Mouse (Mus musculus) stomach, embryonic 16.5 days (tissue): ENCODE measurements around the gene Trpc4ap. TPM values are rescaled to one million over a fixed set of nuclear protein-coding genes. Genes with fewer than 3 reads are reported as not detected.
A peak's percentile ranks its signal among the peaks of the same experiment; 100 is the strongest.
"Not testable (repeated sequence)": the region's sequence is repeated elsewhere in the genome, so short reads cannot be mapped to it uniquely, and the experiment has no call there.

ENCODE experiments used
- ATAC-seq: fragments of 200-750 bp; cut with Nextera tagmentation; 2 replicates; pipeline ENCODE4 v1.8.0; 2017; ENCODE audit warnings: moderate number of reproducible peaks, moderate TSS enrichment; ENCODE audit not compliant: insufficient read depth, low FRiP score
- H3K27ac ChIP-seq: fragments of 300-500 bp; sonication (generic); 2 replicates; pipeline ENCODE4 v1.5.1; 2014; ENCODE audit warnings: low read length
- H3K27me3 ChIP-seq: fragments of 300-500 bp; sonication (generic); 2 replicates; pipeline ENCODE4 v1.6.1; 2014; ENCODE audit warnings: low read length, control low read depth, mixed read lengths; ENCODE audit not compliant: control insufficient read depth, insufficient read depth
- H3K36me3 ChIP-seq: fragments of 300-500 bp; sonication (generic); 2 replicates; pipeline ENCODE4 v1.6.1; 2014; ENCODE audit warnings: low read length; ENCODE audit not compliant: control insufficient read depth, insufficient read depth
- H3K4me1 ChIP-seq: fragments of 300-500 bp; sonication (generic); 2 replicates; pipeline ENCODE4 v1.6.1; 2014; ENCODE audit warnings: low read length, control low read depth, mixed read lengths; ENCODE audit not compliant: control insufficient read depth, insufficient read depth
- H3K4me2 ChIP-seq: fragments of 300-500 bp; sonication (generic); 2 replicates; pipeline ENCODE4 v1.6.1; 2014; ENCODE audit warnings: low read depth, low read length, mixed read lengths
- H3K4me3 ChIP-seq: fragments of 300-500 bp; sonication (generic); replicated peaks from 2 replicates; pipeline ENCODE4 v1.5.1; 2014; ENCODE audit warnings: mild to moderate bottlenecking, low read length
- H3K9ac ChIP-seq: fragments of 300-500 bp; sonication (generic); 2 replicates; pipeline ENCODE4 v1.6.1; 2014; ENCODE audit warnings: low read length
- H3K9me3 ChIP-seq: fragments of 300-500 bp; sonication (generic); replicated peaks from 2 replicates; pipeline ENCODE4 v1.6.1; 2016; ENCODE audit warnings: low read length, control low read depth; ENCODE audit not compliant: control insufficient read depth
- WGBS: fragments of 180-500 bp; shearing (Covaris S2); extraction: QIAGEN DNeasy Blood & Tissue Kit; methylation state at CpG from one replicate; pipeline ENCODE4 v1.1.7; 2014; 5-methylcytosine and 5-hydroxymethylcytosine counted together
- polyA plus RNA-seq: library from polyadenylated mRNA; unstranded; fragments of >200 nt; fragmentation: Nextera tagmentation; extraction: Ambion mirVana; gene quantifications from 2 replicates; pipeline ENCODE4 v1.2.1, GENCODE M21; 2015

The Trpc4ap gene
- polyA plus RNA-seq, 1 experiment from 2014 or later: 115 TPM

DNA sequence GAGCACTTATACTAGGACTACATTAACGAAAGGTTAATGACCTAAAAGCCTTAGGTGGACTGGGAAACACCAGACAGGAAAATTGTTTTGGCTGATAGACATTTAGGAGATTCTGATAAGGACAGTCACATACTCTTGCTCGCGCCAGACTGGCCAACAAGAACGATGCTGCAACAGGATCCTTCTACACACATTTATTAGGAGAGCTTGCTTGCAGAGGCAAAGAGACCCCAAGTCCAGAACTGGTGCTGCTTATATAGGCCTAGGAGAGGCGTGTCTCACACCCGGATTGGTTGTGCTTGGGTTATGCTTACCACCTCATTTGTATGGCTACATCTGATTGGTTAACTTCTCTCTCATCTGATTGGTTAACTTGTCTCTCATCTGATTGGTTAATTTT lies 6.3 kb upstream of the Trpc4ap start:
- H3K9me3 ChIP-seq, H3K27ac ChIP-seq, H3K27me3 ChIP-seq, H3K9ac ChIP-seq, H3K4me3 ChIP-seq, H3K4me2 ChIP-seq, H3K36me3 ChIP-seq, H3K4me1 ChIP-seq, ATAC-seq: not testable (repeated sequence)
- 85% methylated on average over 6 of the region's 6 CpGs for WGBS

DNA sequence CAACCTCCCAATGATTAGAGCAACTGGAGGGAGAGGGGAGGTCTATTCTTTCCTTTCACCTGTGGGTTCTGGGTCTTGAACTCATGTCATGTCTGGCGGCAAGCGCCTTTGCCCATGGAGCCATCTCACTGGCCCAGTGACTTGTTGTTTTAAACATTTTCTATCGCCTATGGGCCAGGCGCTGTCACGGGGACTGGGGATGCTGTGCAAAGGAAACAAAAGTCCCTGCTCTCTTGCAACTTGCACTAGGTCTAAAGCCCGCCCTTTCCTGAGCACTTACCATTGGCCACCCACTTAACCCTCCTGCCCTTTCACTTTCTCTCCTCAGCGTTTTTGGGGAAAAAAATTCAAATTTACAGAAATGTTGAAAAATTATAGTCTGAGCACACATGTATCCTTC lies 4.7 kb upstream of the Trpc4ap start:
- ATAC-seq: no peak
- Histone ChIP-seq H3K27me3 (no peaks in the 10 kb centered on the region), H3K4me2 (no peak overlapping the region), H3K9ac (no peak overlapping the region), H3K36me3 (no peaks in the 10 kb centered on the region), H3K27ac (no peak overlapping the region), H3K4me1 (no peaks in the 10 kb centered on the region), H3K4me3 (no peak overlapping the region), H3K9me3 (no peaks in the 10 kb centered on the region)
- WGBS: 65% methylated on average over 7 of the region's 7 CpGs

DNA sequence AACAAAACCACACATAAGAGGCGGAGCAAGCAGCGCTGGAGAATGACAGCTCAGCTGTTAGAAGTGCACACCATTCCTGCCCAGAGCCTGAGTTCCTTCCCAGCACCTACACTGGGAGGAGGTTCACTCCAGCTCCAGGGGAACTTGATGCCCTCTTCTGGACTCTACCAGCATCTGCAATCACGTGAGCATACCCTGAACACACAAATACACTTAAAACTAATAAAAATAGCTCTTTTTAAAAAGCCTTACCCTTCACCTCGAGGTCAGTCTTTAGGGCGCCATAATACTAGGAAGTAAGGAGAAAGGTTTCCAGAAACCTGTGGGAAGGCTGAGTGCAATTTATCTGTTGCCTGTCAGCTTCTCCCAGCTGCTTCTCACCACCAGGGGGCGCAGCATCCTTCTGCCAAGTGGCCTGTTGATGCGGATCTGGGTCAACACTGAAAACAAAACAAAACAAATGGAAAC lies 3.9 kb upstream of the Trpc4ap start:
- H3K9me3 ChIP-seq: no peaks in the 10 kb centered on the region
- H3K27me3 ChIP-seq: no peaks in the 10 kb centered on the region
- no peak overlapping the region for H3K9ac ChIP-seq
- H3K4me3 ChIP-seq: no peak overlapping the region
- WGBS: 22% methylated on average over 7 of the region's 7 CpGs
- H3K4me2 ChIP-seq: no peak overlapping the region
- peaks cover 3% of the 10 kb centered on the region for H3K4me1 ChIP-seq
- H3K27ac ChIP-seq: no peak overlapping the region
- ATAC-seq: no peak
- H3K36me3 ChIP-seq: no peaks in the 10 kb centered on the region

DNA sequence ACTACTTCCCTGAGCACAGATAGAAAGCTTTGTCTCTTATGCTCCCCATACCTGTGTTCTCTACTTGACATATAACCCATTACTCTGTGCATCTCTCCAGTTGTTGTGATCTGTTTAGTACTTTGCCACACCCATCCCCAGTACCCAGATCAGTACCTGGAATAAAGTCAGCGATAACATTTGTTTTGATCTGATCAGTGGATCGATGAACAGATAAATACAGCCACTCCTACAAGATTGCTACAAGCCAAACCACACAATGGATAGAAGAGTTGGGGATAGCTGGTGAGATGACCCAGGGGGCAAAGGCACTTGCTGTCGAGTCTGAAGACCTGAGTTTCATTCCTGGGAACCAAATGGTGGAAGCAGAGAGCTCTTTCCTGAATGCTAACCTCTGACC lies 3.1 kb upstream of the Trpc4ap start:
- ATAC-seq: no peak
- no peak overlapping the region for H3K9ac ChIP-seq
- peaks cover 11% of the 10 kb centered on the region for H3K4me1 ChIP-seq
- no peak overlapping the region for H3K4me2 ChIP-seq
- H3K4me3 ChIP-seq: no peak overlapping the region
- H3K27me3 ChIP-seq: no peaks in the 10 kb centered on the region
- 65% methylated on average over 3 of the region's 3 CpGs for WGBS
- no peaks in the 10 kb centered on the region for H3K36me3 ChIP-seq
- H3K9me3 ChIP-seq: no peaks in the 10 kb centered on the region
- no peak overlapping the region for H3K27ac ChIP-seq

DNA sequence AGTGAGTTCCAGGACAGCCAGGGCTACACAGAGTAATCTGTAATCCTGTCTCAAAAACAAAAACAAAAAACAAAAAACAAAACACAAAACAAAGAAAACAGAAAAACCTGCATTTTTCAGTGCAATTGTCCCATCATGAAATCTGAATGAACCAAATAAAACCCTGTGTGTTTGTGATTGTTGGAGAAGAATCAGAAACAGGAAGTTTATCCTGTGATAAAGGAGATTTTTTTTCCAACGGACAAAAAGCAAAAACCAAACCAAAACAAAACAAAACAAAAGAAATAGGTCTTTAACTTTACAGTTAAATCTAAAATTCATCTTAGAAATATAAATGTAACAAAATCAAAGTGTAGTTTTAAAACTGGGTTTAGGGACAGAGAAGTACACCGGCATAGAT lies 2.4 kb upstream of the Trpc4ap start:
- no peaks in the 10 kb centered on the region for H3K9me3 ChIP-seq
- no peaks in the 10 kb centered on the region for H3K36me3 ChIP-seq
- H3K4me1 ChIP-seq: peaks cover 13% of the 10 kb centered on the region
- 64% methylated on average over 2 of the region's 2 CpGs for WGBS
- H3K4me2 ChIP-seq: no peak overlapping the region
- H3K27me3 ChIP-seq: no peaks in the 10 kb centered on the region
- no peak overlapping the region for H3K4me3 ChIP-seq
- ATAC-seq: no peak
- no peak overlapping the region for H3K9ac ChIP-seq
- no peak overlapping the region for H3K27ac ChIP-seq

DNA sequence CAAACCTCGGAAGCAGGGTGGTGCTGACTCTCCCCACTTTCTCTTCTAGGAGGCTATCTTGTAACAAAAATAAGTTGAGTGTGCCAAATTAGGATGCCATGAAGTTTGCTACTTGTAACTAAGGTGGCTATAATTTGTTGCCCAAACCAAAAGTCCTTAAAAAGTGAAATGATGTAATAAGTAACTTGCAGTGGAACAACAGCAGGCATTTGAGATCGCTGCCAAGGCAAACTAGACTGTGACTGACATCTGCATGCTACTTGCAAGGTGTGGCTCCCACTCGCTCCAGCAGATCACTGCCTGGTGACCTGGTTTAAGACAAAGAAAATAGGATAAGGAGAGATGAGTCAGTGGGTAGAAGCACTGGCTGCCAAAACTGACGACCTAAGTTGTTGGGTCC lies 952 bp upstream of the Trpc4ap start:
- WGBS: 79% methylated on average over 4 of the region's 4 CpGs
- Histone ChIP-seq H3K27me3 (no peaks in the 10 kb centered on the region), H3K4me1 (peaks cover 17% of the 10 kb centered on the region), H3K4me3 (no peak overlapping the region), H3K9me3 (no peaks in the 10 kb centered on the region), H3K36me3 (no peaks in the 10 kb centered on the region), H3K9ac (no peak overlapping the region), H3K4me2 (no peak overlapping the region), H3K27ac (no peak overlapping the region)
- ATAC-seq: no peak

DNA sequence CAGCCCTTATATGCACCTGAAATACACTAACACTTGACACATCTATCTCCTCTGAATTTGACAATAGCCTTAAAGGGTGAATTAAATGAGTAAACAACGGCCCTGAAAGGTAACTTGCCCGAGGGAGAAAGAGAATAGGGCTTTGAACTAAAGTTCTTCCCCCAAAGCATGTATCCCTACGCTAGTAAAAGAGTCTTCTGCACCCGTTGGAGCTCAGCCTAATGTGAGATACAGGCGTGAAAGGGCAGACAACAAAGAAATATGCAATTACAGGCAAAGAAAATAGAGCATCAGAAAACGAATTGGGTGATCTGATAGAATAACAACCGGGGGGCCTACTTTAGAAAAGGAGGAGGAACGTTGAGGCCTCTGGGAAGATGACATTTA lies 855 bp downstream of the Trpc4ap start:
- no peak for ATAC-seq

DNA sequence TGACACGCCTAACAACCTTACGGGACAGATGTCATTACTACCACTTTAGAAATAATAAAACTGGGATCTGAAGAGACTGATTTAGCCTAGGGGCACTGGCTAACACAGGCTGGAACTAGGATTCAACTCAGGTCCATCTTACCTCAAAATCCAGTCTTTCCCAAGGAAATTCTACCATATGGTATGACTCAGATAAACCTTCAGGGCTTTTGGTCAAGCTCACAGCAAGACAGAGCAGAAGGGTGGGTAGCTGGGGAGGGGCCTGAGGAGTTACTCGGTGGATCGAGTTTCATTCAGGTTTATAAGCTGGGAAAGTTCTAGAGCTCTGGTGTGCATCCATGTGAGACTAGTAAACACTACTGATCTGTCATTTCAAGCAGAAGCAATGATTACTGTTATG lies 3.0 kb downstream of the Trpc4ap start:
- Histone ChIP-seq H3K4me3 (no peak overlapping the region), H3K4me2 (no peak overlapping the region), H3K36me3 (no peaks in the 10 kb centered on the region), H3K4me1 (peaks cover 17% of the 10 kb centered on the region), H3K9me3 (no peaks in the 10 kb centered on the region), H3K27me3 (no peaks in the 10 kb centered on the region), H3K9ac (no peak overlapping the region), H3K27ac (no peak overlapping the region)
- WGBS: 76% methylated on average over 4 of the region's 4 CpGs
- no peak for ATAC-seq

More for the DNA sequence above, 855 bp downstream of the Trpc4ap start:
- Histone ChIP-seq H3K27me3 (no peaks in the 10 kb centered on the region), H3K4me3 (peak overlapping the region; percentile 98), H3K36me3 (no peaks in the 10 kb centered on the region), H3K4me1 (peaks cover 17% of the 10 kb centered on the region), H3K4me2 (peak overlapping the region; percentile 85), H3K9ac (peak overlapping the region; percentile 97), H3K9me3 (no peaks in the 10 kb centered on the region), H3K27ac (peak overlapping the region; percentile 89)
- 2% methylated on average over 8 of the region's 8 CpGs for WGBS

DNA sequence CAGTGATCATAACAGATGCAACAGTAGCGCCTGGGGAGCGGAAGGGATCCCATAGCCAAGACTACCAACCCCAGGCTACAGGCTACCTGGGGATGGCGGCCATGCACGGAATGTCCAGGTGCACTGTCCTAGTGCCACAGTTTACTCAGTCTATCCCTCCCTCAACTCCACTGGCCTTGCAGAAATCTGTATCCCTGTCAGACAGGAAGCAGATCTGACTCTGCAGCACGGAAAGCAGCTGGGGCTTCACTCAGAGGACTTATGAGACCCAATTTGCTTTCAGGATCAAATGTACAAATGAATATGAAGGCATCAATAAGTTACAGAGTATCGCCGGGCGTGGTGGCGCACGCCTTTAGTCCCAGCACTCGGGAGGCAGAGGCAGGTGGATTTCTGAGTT lies 4.4 kb downstream of the Trpc4ap start:
- 94% methylated on average over 11 of the region's 11 CpGs for WGBS
- Histone ChIP-seq H3K9ac (no peak overlapping the region), H3K36me3 (no peaks in the 10 kb centered on the region), H3K9me3 (no peaks in the 10 kb centered on the region), H3K4me2 (no peak overlapping the region), H3K4me1 (peaks cover 17% of the 10 kb centered on the region), H3K27me3 (no peaks in the 10 kb centered on the region), H3K4me3 (no peak overlapping the region), H3K27ac (no peak overlapping the region)
- ATAC-seq: no peak

DNA sequence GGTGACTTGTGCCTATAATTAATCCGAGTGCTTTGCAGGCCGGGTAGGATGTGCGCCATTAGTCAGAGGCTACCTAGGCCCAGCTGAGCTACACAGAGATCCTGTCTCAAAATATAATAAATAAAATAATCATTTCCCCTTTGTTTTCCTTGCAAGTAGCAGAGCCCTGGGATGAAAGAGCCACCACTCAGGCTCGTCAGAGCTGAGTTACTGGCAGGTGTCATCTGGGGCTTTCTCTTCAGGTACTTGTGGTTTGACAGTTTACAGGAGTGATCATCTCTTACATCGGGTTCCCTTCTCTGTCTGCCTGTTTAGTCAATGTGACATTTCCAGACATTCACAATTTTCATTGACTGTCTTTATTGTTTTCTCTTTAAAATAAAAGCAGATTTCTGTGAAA lies 5.6 kb downstream of the Trpc4ap start:
- H3K4me3 ChIP-seq: no peak overlapping the region
- 74% methylated on average over 5 of the region's 5 CpGs for WGBS
- no peaks in the 10 kb centered on the region for H3K27me3 ChIP-seq
- peaks cover 17% of the 10 kb centered on the region for H3K4me1 ChIP-seq
- H3K27ac ChIP-seq: no peak overlapping the region
- no peak overlapping the region for H3K4me2 ChIP-seq
- no peak overlapping the region for H3K9ac ChIP-seq
- no peak for ATAC-seq
- H3K9me3 ChIP-seq: no peaks in the 10 kb centered on the region
- no peaks in the 10 kb centered on the region for H3K36me3 ChIP-seq
